Mouse (Mus musculus): ENCODE measurements around the gene Cdsn.

GRCm38 (mm10) chr17:35537421-35537820 is 14.5 kb upstream of the Cdsn start:
- no peak for TF ChIP-seq GATA1 (IDR thresholded peaks at IDR 0.05; ENCODE audit: borderline replicate concordance, low read length)
- TF ChIP-seq FLI1 (IDR thresholded peaks at IDR 0.05; ENCODE audit: low read length) = no peak
